Mouse (Mus musculus) erythroblast, embryonic 14.5 days (primary cell): Measurements from ENCODE around the gene Ahcy.

Experiments
- GATA1 ChIP-seq: IDR thresholded peaks from 2 replicates; pipeline ENCODE4 v1.6.1; 2012; ENCODE audit warnings: low read length, inconsistent platforms, mixed read lengths
- TAL1 ChIP-seq: IDR thresholded peaks from 3 replicates; pipeline ENCODE4 v1.6.1; 2012; ENCODE audit warnings: low read length, inconsistent platforms, mixed read lengths

DNA sequence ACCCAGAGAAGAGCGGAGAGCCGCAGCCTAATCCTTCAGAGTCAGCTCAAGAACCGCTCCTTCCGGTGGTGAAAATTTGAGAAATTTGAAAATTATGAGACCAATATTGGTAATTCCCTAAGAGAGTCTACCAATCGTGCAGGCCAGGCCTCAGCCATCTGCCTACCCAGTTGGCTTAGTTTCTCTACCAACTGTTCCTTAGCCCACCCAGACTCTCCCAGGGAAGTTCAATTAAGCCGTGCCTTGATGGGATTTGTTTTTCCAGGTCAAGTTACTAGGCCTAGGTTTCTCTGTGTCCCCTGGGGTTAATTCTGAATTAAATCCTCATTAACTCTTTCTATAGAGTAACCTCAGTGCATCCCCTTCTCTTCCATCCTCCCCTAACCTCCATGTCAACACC is 61.3 kb downstream of the Ahcy start:
- TF ChIP-seq GATA1 (no peak), TAL1 (no peak)
